Mouse (Mus musculus): ENCODE results near the gene Hapln3. TPM values are rescaled to one million over a fixed set of nuclear protein-coding genes. Genes with fewer than 3 reads are reported as not detected.

The Hapln3 gene
- polyA plus RNA-seq (2017; shearing (Covaris generic)) = 0.14 TPM

DNA sequence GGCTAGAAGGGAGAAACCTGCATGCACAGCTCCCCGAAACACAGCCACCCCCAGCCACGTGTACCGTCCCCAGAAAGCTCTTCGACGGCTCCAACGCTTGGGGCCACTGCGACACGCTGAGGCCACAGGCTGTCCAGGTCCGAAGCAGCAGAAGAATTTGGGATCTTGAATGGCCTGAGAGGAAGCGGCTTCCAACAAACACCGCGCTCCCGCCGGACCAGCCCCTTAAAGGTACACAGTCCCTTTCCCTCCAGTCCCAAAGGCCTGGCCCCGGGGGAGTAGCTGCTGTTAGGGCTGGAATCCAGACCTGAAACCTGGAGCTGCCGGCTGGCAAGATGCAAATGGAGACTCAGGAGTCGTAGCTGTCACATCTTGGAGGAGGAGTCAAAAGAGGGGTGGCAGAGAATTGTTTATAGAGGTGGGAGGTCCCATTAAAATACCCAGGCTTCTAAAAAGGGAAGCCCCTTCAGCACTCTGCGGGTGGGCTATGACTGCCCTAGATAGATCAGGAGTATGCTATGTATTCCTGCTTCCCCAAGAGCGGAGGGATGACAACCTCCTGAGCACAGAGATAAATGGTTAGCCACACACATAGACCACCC lies at the start of gene Hapln3:
TSS of gene Hapln3 (minus strand) at position 176 of the 602 bp plus-strand sequence.

DNA sequence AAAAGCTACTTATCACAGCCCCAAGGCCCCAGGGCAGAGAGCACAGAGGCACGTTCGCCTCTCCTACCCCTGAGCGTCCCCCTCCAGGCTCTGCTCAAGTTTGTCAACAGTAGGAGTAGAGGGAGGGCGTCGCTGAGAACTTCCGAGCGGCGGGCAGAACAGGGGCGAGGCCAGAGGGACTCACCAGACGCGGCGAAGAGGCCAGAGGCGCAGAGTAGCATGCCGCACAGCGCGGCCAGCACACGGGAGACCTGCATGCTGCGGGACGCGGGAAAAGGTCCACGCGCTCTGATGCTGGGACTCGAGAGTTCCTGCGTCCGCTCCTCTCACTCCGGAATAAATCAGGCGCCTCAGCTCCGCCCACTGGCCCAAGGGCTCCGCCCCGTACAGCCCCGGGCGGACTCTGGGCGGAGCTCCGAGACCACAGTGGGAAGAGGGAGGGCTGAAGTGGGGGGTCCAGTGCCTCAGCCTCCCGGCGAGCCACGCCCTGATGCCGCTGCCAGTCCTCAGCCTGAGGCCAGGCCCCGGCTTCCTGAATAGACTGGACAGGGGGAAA lies 18.0 kb upstream of the Hapln3 start, which contains the start of gene Mfge8:
TSS of gene Mfge8 (minus strand) at position 350 of the 556 bp plus-strand sequence.

Other genes starting within 250 kb of the Hapln3 start
- gene Aen, start 235.2 kb downstream of the Hapln3 start, polyA plus RNA-seq (2017; shearing (Covaris generic)) = 27.4 TPM
- 18.1 TPM for gene Isg20, start 217.6 kb downstream of the Hapln3 start, polyA plus RNA-seq (2017; shearing (Covaris generic))
- gene Acan, start 77.5 kb downstream of the Hapln3 start, polyA plus RNA-seq (2017; shearing (Covaris generic)) = not detected
- gene Mfge8, start 18.0 kb upstream of the Hapln3 start, polyA plus RNA-seq (2017; shearing (Covaris generic)) = 31.2 TPM
- gene Abhd2, start 142.2 kb upstream of the Hapln3 start, polyA plus RNA-seq (2017; shearing (Covaris generic)) = 13.0 TPM